Mouse (Mus musculus) frontal cortex, postnatal 25 days (tissue): ENCODE measurements around the gene Cemip.
A peak's percentile ranks its signal among the peaks of the same experiment; 100 is the strongest.

Source experiments
- DNase-seq, 2 experiments: peaks; one replicate each; pipeline ENCODE4 v3.0.0; 2022; ENCODE audit warnings: low spot score in 2 of 2

Cemip gene

GRCm38 (mm10) chr7:83966047-83966818, 120.1 kb downstream of the Cemip start:
- DNase-seq: no peak

- no peak for DNase-seq
Measured at GRCm38 (mm10) chr7:83965181-83965580, 121.1 kb downstream of the Cemip start.

GRCm38 (mm10) chr7:83952511-83952910, 133.8 kb downstream of the Cemip start:
- no peak for DNase-seq

- DNase-seq: no peak
Measured at GRCm38 (mm10) chr7:83951327-83951726, 135.0 kb downstream of the Cemip start.

GRCm38 (mm10) chr7:83949662-83950061, 136.6 kb downstream of the Cemip start:
- no peak for DNase-seq

- no peak for DNase-seq
Measured at GRCm38 (mm10) chr7:83948743-83949142, 137.6 kb downstream of the Cemip start.

GRCm38 (mm10) chr7:83941701-83942101, 144.6 kb downstream of the Cemip start:
- peak; percentile 6 to 11 for DNase-seq

GRCm38 (mm10) chr7:83940136-83940535, 146.2 kb downstream of the Cemip start:
- no peak for DNase-seq

- no peak for DNase-seq
Measured at GRCm38 (mm10) chr7:83939017-83939721, 147.1 kb downstream of the Cemip start.

- no peak for DNase-seq
Measured at GRCm38 (mm10) chr7:83921637-83922036, 164.7 kb downstream of the Cemip start.

- DNase-seq: no peak
Measured at GRCm38 (mm10) chr7:83920241-83920640, 166.1 kb downstream of the Cemip start.

- peak; percentile 70 to 89 for DNase-seq
Measured at GRCm38 (mm10) chr7:83914566-83914965, 171.7 kb downstream of the Cemip start.

- DNase-seq: no peak
Measured at GRCm38 (mm10) chr7:83913995-83914394, 172.3 kb downstream of the Cemip start.

GRCm38 (mm10) chr7:83913405-83913932, 172.8 kb downstream of the Cemip start:
- DNase-seq: no peak

GRCm38 (mm10) chr7:83911909-83912308, 174.4 kb downstream of the Cemip start:
- DNase-seq: no peak

- no peak for DNase-seq
Measured at GRCm38 (mm10) chr7:83904831-83905230, 181.5 kb downstream of the Cemip start.

GRCm38 (mm10) chr7:83902296-83903145, 183.8 kb downstream of the Cemip start:
- no peak for DNase-seq

- no peak for DNase-seq
Measured at GRCm38 (mm10) chr7:83901425-83901824, 184.9 kb downstream of the Cemip start.

- no peak for DNase-seq
Measured at GRCm38 (mm10) chr7:83900519-83900918, 185.8 kb downstream of the Cemip start.

GRCm38 (mm10) chr7:83898267-83898666, 188.0 kb downstream of the Cemip start:
- no peak for DNase-seq

- DNase-seq: no peak
Measured at GRCm38 (mm10) chr7:83896077-83896740, 190.1 kb downstream of the Cemip start.
